Mouse (Mus musculus) layer of hippocampus, postnatal 36 days (tissue): ENCODE results near the gene Ppp1r26. TPM values are rescaled to one million over a fixed set of nuclear protein-coding genes. Genes with fewer than 3 reads are reported as not detected.
A peak's percentile ranks its signal among the peaks of the same experiment; 100 is the strongest.

ENCODE experiments used
- DNase-seq, 2 experiments: peaks; one replicate each; pipeline ENCODE4 v3.0.0; 2022
- total RNA-seq, 2 experiments: library from RNA; stranded (reverse); gene quantifications; 2 replicates each; pipeline ENCODE4 v1.2.3; 2021

Ppp1r26 gene
- 10 to 100 TPM; 14.5 to 18.0 TPM for total RNA-seq

DNA sequence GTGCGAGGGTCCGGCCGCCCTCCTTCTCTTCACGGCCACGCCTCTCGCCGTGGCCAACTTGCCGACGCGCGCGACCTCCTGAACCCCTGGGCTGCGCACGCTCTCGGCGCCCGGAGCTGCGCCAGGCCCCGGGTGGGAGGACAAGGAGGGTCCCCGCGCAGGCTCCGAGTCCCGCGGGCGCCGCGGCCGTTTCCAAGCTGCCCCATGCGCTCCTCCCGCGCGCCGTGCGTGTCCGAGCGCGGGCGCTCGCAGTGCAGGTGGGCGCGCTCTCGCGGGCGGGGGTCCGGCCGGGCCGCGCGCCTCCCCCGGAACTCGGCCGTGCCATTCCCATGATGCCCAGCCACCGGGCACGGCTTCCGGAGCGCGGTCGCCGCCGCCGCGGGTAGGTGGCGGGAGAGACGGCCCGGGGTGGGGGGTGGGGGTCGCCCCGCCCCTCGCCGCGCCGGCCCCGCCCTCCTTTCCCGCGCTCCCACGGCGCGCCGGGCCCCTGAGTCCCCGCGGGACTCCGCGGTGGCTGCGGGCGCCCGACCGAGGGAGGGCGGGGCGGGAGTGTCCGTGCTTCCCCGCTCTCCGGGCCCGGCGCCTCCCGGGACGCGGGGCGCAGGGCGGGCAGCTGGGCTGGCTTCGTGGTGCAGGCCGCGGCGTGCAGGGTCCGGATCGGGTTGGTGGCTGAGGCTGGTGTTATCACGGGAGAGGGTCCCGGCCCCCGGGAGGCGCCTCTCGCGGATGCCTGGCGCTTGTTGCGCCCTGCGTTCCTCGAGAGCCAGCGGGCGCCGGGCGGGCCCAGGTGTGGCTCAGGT lies at the start of gene Ppp1r26:
Gene Ppp1r26 (plus strand): TSS at position 286 of the 800 bp plus-strand sequence.
- DNase-seq, result peak; percentile 35 to 40

DNA sequence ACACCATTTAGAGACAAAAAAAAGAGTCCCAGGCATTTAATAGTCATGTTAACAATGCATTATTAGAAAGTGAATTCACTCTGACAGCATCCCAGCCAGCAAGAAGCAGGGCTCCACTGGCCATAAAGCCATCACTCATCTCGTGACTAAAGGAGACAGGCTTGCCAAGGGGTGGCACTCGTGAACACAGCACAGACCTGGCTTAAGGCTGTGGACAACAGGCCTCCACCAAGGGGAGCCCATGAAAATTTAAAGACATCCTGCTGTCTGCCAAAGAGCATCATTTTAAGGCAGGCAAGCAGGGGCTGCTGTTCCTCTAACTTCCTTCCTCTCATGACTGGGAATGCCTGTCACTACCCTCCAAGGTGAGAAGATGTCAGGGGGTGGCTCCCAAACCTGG lies 49.7 kb upstream of the Ppp1r26 start:
- DNase-seq, result no peak

DNA sequence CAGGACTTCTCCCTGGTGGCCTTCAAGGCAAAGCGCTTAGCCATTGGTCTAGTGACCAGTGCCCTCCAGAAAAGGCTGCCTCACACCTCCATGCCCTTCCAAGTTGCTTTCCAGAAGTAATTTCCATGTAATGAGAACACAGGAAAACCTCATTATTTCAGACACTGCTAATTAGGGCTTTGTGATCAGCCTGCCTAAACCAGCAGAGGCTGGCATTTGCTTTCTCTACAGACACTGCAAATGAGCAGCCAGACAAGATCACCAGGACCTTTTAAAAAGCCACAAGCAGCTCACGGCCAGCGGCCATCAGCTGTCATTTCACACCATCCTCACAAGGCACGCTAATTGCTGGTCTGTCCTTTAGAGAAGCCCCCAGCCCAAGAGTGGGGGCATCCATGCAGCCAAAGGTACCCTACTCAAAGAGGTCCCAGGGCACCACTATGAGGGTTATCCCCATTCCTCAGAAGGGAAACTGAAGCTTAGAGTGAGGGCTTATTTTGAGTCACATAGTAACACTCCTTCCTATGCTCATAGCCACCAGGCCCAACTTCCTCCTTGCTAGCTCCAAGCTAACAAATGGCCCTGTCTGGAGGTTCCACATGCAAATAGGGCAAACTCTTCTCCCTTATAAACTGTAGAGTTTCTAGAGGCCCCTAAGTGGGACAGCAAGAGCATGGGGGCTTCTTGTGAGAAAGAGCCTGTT lies 49.0 kb upstream of the Ppp1r26 start:
- no peak for DNase-seq

DNA sequence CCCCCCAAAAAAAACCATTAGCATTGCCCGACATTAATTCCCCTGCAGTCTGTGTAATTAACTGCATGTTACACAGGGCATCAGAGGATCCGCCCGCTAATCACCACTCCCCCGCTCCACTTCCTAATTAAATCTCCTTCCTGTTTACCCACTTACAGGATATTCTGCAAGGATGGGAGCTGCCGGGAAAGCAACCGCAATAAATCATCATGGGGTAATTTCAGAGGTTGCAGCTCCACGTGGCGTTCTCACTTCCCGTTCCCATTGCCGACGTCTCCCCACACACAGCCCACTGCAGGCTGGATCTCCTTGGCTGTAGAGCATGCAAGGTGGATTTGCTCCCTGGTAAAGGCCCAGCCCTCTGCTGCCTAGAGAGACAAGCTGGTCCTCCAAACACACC lies 45.0 kb upstream of the Ppp1r26 start:
- no peak for DNase-seq

DNA sequence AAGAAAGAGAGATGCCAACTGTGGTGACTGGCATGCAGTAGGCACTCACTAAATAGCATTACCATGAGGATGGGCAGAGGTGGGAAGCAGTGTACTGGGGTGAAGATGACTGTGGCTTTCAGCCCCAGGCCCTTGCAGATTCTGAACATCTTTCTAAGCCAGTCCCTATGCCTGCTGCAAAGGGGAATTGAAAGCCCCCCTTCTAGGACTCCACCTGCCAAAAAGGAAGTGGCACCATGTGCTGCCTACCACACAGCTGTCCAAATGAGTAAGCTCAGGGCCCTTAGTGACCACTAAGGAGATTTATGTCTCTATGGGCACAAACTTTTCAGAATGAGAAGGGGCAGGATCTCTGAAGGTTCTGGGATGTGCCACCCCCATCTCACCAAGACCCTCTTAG lies 44.5 kb upstream of the Ppp1r26 start:
- DNase-seq, result no peak

DNA sequence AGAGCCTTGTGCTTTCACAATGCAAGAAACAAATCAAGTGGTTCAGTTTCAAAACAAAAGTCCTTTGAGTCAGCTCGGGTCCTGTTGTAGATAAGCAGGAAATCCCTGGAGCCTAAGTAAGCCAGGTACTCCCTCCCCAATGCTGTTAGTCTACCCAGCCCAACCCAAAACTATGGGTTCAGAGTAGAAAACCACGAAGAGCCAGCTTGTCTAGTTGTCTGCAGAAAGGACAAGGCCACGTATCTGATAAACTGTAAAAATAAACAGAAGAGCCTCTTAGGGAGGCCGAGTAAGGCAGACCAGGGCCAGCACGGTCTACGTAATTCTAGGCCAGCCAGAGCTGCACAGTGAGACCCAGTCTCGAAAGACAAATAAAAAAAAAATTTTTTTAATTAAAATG lies 38.8 kb upstream of the Ppp1r26 start:
- DNase-seq, result no peak

DNA sequence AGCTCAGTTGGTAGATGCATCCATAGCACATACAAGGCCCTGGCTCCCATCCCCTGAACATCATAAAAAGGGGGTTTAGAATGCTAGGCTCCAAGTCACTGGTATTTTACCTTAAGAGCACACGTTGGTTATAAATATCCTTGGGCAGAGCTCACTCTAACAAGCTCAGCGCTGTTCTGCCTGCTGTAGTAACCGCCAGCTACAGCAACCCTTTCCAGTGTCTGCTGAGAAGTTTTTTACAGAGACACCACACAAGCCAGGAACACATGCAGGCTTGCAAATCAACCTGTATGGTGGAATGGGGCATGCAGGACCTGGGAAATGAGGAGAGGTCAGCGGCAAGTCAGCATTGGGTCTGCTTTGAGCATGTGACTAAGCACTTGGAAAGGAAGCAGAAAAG lies 37.5 kb upstream of the Ppp1r26 start:
- DNase-seq, result no peak

DNA sequence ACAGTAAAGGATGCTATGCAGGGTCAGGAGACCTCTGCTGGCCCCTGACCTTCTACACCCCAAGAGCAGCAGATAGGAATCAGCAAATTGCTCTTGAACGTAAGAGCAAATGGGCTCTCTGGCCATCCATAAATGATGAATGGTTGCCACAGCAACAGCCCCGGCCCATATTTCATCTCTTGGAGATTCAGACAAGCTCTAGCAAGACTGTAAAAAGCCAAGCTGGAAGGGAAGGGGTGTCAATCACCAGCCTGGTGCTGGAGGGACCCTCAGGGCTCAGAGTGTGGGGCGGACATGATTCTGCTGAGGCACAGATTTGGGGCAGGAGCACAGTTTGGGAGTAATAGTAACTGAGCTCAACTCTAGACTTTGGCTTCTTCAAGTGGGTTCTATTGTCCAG lies 37.0 kb upstream of the Ppp1r26 start:
- DNase-seq, result no peak

DNA sequence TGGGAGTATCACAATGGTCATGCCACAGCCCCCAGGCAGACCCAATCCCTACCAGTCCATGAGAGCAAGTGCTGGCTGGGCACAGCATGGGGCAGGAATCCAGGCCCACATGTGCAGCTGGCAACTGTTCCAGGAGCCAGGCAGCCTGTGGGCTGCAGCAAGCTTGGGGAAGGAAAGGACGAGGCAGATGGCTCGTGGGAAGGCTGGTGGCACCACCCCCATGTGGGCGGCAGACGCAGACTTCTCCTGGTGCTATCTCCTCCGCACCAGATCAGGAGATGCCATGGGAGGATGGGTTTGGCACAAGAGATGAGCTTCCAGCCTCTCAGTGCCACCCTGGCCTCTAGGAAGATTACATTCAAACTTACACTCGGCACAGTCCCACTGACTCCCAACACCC lies 33.7 kb upstream of the Ppp1r26 start:
- peak; percentile 91 to 92 for DNase-seq

DNA sequence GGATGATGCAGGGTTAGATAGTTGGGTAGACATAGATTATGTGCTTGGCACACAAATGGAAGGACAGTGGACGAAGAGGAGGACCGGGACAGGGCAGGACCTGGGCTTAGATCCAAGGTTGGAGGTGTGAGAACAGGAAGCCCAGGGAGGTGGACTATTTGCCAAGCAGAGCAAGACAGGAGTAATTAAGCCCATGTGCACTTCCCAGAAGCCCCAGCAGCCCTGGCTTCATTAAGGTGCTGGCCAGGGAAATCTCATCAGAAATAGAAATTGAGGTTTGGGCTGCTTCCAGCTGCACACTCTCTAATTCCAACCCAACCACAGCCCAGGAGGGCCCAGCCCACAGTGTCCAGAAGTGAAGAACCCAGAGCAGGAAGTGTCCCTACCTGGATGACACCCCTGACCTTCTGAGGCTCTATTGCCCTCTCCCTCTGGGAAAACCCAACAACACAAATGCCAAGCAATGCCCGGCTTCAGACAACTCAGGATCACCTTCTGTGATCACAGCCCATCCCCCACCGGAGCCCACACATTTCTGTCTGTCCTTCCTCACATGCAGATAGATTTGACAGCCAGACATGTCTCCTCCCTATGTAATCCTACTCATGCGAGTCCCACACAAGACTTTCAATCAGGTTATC lies 32.4 kb upstream of the Ppp1r26 start:
- DNase-seq, result no peak

DNA sequence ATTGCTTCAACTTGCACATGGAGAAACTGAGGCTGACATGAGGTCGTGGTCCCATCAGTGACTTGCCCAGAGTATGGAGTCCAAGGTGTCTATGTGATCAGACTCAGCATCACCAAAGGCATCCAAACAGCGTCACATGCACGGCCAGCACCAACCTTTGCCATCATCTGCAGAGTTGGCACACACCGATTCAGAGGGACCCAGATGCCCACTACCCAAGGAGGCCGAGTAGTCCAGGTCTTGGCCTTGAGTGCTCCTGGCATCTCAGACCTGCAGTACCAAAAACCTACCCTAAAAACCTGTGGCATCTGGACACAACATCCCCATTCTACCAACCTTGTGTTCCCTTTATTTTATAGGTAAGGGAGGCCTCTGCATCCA lies 31.9 kb upstream of the Ppp1r26 start:
- no peak for DNase-seq

DNA sequence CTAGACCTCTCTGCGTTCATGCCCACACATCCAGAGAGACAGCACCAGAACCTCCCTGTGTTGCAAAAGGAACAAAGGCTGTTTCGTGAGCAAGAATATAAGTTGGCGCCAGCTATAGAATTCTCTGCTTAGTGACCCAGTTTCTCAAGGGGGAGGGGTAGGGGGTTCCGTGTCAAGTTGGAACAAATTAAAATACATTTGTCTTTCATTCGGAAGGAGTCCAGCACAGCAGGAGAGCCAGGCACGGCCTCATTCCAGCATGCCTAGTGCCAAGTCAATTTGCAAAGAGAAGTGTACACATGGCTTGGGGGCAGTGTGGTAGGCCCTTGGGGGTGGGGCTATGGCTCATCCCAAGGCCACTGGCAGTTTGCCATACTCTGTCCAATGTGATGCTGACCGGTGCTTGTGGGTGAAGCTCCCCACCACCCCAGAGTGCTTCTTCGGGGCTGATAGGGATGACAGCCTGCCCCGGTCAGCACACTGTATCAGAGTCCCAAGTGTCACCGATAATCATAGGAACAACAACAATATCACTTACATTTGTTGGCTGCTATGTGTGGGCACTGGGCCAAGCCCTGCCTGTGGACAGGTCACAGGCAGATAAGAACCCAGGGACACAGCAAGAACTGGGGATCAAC lies 31.1 kb upstream of the Ppp1r26 start:
- peak; percentile 62 to 69 for DNase-seq

DNA sequence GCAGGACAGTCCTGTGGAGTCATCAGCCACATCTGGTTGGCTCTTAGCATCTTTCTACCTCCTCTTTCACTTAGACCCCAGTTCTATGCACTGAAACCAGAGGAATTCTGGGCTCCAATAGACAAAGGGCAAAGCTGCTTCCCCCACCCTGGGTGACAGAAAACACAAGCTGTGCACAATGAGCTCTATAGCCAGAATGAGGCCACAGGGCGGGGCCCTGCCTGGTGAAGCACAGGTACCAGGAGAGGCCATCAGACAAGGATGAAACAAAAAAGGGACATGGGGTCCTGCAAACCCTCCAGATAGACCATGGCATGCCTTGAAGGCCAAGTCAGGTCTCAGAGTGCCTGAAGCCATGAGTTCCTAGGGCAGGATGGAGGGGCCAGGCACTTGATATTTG lies 30.1 kb upstream of the Ppp1r26 start:
- no peak for DNase-seq

DNA sequence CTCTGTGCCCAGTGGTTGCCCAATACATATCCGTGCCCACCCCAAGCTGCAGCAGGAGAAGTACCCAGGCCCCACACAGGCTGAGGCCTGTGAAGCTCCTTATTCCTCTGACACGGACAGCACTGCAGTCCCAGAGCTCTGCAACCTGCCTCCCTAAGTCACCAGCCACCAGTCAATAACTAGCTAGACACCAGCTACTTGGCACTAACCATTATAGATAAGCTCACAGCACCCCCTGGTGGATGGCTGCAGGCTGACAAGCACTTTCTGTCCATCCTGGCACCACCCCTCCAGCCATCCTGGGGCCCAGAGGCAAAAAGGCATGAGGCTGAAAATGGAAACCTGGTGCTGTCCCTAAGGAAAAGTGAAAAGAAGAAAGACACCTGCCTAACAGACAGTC lies 28.6 kb upstream of the Ppp1r26 start:
- peak; percentile 88 to 91 for DNase-seq

DNA sequence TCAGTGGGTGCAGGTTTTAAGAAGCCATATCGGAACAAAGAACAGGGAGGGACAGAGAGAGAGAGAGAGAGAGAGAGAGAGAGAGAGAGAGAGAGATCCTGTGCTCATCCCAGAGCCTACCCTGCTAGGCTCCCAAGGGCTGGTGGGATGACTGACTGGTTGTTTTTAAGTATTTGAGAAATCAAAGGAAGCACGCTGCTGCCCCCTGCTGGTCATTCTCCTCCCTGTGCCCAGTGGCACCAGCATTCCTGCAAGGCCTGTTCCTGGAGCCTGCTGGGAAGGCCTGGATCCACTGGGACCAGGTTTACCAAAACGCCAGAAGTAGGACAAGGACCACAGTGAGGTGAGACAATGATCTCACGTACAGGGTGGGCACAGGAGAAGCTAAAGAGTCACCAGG lies 26.7 kb upstream of the Ppp1r26 start:
- peak; percentile 91 to 92 for DNase-seq

DNA sequence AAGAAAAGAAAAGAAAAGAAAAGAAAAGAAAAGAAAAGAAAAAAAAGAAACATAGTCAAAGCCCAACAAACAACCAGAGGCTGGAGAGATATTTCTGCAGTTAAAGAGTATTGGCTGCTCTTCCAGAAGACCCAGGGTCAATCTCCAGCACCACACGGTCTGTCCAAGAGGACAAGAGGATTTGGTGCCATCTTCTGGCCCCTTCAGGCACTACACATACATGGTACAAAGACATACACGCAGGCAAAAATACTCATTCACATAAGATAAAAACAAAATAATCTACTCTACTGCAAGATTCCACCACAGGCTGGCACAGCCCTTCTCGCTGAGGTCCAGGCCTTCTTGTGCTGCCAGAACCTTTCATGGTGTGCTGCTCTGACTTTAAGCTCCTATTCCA lies 23.4 kb upstream of the Ppp1r26 start:
- DNase-seq, result no peak

DNA sequence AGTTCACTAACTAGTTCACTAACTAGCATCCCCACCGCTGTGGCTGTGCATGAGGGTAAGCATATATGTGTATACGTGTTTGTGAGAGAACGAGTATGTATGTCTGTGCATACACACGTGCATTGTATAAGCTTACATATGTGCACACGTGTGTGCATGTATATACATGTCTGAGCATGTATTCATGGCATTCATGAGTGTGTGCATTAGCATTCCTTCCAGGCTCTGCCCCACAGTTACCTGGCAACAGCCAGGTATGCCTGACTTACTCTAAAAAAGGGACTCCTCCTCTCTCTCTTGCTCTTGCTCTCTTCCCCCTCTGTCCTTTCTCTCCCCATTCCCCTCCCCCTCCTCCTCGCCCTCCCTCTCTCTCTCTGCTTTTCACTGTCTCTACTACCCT lies 19.4 kb upstream of the Ppp1r26 start:
- DNase-seq, result no peak

DNA sequence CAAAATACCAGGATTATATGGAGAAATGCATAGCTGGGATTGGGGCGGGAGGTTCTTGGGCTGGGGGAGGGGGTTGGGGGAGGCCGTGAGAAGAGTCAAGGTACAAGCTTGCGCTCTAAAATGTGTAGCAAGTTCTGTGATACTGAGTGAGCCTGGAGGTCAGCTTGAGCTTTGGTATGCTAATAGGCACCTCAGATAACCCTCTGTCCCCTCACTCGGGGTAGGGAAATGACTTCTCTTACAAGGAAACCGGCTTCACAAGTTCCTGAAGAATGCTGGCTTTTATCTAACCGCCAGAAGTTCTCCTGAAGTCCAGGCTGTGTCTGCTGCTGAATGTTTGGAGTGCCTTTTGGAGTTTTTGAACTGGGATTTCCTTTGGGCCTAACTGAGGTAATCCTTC lies 15.8 kb upstream of the Ppp1r26 start:
- no peak for DNase-seq

DNA sequence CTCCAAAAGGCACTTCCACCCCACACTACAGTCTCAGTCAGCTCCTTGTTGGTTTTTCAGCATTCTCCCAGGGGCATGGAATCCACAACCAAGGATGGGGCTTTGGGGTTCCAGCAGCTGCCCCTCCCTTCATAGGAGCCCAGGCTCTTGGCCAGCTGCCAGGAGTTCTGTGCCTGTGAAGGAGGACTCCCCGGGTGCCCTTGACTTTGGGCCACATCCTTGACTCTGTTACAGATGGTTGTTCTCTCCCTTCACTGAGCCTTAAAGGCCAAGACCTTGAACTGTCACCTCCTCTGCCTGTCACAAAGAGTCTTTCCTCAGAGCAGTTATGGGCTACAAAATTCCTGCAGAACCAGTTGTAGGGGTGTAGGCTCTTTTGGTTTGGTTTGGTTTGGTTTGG lies 13.8 kb upstream of the Ppp1r26 start:
- no peak for DNase-seq

DNA sequence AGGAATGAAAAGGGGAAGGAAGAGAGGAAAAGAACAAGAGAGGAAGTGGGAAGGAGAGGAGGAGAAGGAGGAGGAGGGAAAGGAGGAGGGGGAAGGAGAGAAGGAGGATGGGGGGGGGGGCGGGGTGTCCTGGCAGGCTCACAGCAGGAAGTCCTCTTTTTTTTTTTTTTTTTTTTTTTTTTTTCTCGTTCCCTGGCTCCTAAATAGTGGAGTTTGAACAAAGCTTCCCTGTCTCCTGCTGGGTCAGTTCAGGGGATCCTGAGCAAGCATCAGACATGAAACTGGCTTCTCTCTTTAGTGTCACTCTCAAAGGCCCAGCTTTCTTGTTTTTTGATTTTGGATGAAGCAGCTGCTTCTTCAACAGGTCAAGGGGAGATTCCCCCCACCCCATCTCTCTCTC lies 13.1 kb upstream of the Ppp1r26 start:
- no peak for DNase-seq

DNA sequence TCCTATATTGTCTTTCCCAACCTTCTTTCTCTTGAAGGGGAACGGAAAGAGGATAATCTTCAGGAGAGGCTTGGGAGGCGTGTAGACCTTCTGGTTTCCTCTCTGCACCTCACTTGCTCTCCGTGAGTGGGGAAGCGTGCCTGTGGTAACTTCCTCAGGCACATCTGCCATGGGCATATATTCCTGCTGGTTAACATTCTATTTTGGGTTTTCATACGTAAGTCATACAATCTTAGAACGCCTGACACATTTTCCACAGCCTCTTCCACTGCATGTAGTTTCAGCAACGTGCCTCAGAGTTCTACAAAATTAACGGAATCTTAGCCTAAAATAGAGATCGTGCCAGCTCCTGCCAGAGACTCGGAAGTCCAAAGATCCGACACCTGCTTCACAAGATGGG lies 11.2 kb upstream of the Ppp1r26 start:
- DNase-seq, result no peak

DNA sequence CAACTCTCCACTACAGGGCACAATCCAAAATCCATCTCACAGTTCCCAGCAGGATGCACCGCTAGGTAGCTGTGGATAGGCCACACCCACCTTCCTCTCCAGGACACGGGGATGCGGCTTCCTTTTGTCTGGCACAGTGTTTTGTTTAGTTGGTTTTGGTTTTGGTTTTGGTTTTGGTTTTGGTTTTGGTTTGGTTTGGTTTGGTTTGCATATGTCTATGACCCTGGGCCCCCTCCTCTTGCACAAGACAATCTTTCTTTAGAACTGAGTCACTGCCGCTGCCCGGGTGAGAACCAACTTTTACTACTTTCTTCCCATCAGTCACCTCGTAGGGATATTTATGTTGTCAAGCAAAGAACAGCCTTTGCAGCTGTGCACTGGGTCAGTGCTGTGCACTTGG lies 5.8 kb upstream of the Ppp1r26 start:
- DNase-seq, result no peak

DNA sequence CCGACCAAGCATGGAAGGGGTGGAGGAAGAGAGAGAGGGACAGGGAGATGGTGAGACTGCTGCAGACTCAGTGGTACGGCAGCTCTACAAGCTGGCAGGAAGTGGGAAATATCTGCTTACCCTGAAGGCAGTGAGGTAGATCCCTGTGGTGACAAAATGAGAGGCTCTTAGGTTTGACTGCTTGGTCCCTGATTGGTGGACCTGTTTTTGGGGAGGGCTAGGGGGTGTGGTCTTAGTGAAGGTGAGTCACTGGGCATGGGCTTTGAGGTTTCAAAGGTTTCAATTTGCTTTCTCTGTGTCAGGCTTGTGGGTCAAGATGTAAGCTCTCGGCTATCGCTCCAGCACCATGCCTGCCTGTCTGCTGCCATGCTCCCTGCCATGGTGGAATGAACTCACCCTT lies 1.5 kb upstream of the Ppp1r26 start:
- no peak for DNase-seq

DNA sequence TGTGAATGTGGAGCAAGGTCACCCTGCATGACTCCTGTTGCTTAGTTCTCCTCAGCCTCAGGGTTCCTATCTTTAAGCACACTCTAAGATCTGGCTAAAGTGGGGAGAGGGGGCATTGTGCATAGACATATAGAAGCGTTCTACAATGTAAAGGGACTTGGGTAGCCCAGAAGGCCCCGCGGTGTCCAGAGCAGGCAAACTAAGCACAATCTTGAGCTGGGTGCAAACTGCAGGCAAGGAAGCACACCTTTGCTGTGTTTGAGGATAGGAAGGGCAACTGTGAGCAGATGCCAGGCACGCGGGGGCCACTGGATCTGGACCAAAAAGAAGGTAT lies 452 bp upstream of the Ppp1r26 start:
- DNase-seq, result no peak
